Mouse (Mus musculus) brown adipose tissue, adult 24 weeks (tissue): ENCODE measurements around the gene Rnf207. TPM values are rescaled to one million over a fixed set of nuclear protein-coding genes. Genes with fewer than 3 reads are reported as not detected.

ENCODE experiments used
- H3K27ac ChIP-seq: fragments of 200-500 bp; replicated peaks from 2 replicates; pipeline ENCODE4 v1.5.1; 2012; ENCODE audit warnings: low read depth, mild to moderate bottlenecking, low read length
- H3K4me1 ChIP-seq: fragments of 200-500 bp; 2 replicates; pipeline ENCODE4 v1.6.1; 2012; ENCODE audit warnings: low read length, mixed read lengths; ENCODE audit not compliant: control insufficient read depth, insufficient read depth, insufficient read length
- H3K4me3 ChIP-seq: fragments of 200-500 bp; 2 replicates; pipeline ENCODE4 v1.5.1; 2012; ENCODE audit warnings: low read depth, mild to moderate bottlenecking, low read length, moderate library complexity; ENCODE audit not compliant: insufficient read depth
- polyA plus RNA-seq: library from polyadenylated mRNA; stranded (reverse); fragments of >200 nt; gene quantifications from 2 replicates; pipeline ENCODE4 v1.2.4, GENCODE M21; 2012; ENCODE audit not compliant: missing spikeins, insufficient read depth, insufficient read length

Gene Rnf207
- polyA plus RNA-seq, 1 experiment: not detected

DNA sequence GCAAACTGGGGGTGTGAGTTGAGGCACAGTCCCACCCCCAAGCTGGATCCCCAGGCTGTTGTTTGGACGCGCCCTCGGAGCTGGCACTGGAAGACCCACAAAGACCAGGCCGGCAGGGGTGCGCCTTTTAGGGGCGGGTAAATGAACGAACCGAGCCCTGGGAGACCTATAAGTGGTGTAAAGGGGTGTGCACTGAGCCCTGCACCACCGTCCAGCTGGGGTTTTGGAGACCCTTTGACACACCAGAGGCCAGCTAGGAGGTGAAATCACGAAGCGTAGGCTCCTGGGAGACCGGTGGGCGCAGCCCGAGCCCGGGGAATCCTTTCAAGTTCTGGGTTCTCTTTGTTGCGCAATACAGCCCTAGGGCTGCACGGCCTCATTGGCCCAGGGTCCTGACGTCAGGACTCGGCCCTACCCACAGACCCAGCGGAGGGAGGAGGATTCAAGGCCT lies 44.1 kb downstream of the Rnf207 start:
- no peaks in the 10 kb centered on the region for H3K4me1 ChIP-seq
- H3K27ac ChIP-seq: no peak overlapping the region
- H3K4me3 ChIP-seq: peak overlapping the region; percentile 51

DNA sequence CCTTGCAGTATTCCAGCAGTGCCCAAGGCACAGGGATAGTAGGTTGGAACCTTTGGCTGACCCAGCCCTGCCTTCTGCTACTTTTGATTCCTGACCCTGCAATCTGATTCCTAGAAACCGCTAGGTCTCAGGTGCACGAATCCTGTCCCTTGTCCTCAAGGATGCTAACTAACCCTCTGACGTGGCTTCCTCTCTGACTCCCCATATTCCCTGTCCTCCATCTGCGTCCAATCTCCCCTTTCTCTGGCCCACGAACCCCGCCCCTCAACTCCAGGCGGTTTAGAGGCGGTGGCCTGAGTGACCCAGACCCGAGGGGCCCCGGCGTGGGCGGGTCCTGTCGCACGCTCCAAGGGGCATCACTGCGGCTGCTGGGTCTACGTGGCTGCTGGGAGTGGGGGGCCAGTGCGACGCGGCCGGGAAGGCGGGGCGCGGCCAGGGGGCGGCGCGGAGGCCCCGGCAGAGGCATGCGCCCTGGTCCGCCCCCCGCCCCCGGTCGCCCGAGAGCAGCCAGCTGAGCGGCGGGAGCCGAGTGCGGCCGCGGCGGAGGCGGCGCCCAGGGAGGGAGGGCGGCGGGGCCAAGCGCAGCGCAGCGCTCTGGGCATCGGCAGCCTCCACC lies 45.1 kb downstream of the Rnf207 start, which contains the start of gene Gpr153:
TSS of gene Gpr153 (plus strand) at position 612 of the 616 bp plus-strand sequence.
- H3K4me1 ChIP-seq: no peaks in the 10 kb centered on the region
- peak within 1 kb of the TSS; percentile 51 for H3K4me3 ChIP-seq
- H3K27ac ChIP-seq: peak within 1 kb of the TSS; percentile 26

DNA sequence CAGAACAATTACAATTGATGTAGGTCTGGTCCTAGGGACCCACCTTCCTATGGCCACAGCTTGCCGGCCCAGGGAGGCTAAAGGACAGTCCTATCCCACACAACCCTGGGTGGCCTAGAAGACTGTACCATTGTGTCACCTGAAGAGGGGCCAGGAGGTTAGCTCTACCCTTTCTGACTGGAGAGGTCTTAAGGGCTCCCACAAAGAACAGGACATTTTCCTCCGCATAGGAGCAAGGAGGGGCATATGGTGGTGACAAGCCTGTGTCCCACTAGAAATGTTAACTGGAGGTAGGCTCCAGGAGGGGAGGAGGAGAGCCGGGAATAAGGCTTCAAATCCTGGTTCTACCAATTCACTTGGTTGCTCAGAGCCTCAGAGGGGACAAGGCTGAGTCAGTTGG lies 45.6 kb downstream of the Rnf207 start:
- Histone ChIP-seq H3K4me1 (no peaks in the 10 kb centered on the region), H3K27ac (peak overlapping the region; percentile 26), H3K4me3 (no peak overlapping the region)

DNA sequence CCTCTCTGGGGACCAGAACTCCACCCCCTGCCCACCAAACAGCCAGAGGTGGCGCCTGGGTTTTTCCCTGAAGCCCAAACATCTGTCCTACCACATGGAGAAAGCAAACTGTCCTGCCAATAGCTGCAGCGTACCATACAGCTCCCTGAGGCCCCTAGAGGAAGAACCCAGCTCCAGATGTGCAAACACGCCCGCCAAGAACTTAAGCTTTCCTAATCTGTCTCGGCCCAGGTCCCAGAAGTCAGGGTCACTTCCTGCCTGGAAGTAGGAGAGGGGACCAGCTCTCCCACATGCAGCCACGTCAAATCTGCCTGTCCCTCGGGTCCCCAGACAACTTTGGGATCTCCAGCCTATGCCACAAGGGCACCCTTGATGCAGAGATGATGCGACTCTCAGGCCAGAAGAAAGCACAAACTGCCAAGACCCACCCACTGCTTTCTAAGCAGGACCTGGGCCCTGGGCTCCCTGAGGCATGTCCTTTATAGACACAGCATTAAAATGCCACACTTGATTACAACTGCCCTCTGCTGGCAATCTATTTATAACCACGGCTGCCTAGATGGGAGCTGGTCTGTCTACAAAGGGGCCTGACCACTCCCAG lies 46.2 kb downstream of the Rnf207 start:
- peaks cover 2% of the 10 kb centered on the region; the same call in 1 of the 2 replicates for H3K4me1 ChIP-seq
- H3K4me3 ChIP-seq: no peak overlapping the region
- H3K27ac ChIP-seq: peak overlapping the region; percentile 26

DNA sequence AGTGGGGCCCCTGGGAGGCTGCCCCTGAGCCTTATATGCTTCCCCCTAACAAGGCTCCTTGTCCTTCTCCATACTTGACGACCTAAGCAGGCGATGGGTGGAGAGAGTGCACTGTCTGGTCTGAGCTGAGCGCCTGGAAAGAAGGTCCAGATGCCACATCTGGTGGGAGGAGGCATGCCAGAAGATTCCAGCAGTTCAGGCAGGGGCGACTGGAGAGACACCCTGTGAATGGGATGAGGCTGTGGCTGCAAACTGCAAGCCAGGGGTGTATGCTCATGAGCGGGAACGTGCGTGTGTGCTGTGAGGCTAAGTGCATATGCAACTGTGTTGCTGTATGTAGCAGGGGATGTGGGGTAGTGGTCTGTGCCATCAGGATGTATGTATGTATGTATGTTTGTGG lies 46.8 kb downstream of the Rnf207 start:
- peaks cover 5% of the 10 kb centered on the region; the same call in 1 of the 2 replicates for H3K4me1 ChIP-seq
- H3K27ac ChIP-seq: no peak overlapping the region
- H3K4me3 ChIP-seq: no peak overlapping the region

- Histone ChIP-seq H3K27ac (no peak overlapping the region), H3K4me1 (peaks cover 5% of the 10 kb centered on the region; the same call in 1 of the 2 replicates), H3K4me3 (no peak overlapping the region)
Measured at GRCm38 (mm10) chr4:152271334-152271733, 47.5 kb downstream of the Rnf207 start.

DNA sequence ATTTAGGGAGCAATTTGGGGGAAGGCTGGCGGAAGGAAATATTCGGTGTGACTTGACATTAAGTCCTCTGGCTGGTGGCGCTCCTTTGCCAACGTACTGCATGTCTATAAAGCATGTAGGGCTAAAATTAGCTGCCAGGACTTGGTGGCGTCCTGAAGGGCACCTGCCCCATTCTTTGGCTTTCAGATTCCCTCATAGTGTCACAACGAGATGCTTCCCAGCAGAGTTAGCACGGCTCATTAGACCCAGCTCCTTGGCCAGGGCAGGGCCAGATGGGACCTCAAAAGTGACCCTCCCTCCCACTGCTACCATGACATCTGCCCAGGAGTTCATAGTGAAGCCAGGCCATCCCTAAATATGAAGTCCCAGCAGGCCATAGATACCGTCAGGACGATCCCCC lies 48.2 kb downstream of the Rnf207 start:
- Histone ChIP-seq H3K4me1 (peaks cover 5% of the 10 kb centered on the region; the same call in 1 of the 2 replicates), H3K27ac (no peak overlapping the region), H3K4me3 (no peak overlapping the region)

GRCm38 (mm10) chr4:152269967-152270366 lies 48.8 kb downstream of the Rnf207 start:
- peaks cover 5% of the 10 kb centered on the region; the same call in 1 of the 2 replicates for H3K4me1 ChIP-seq
- no peak overlapping the region for H3K27ac ChIP-seq

DNA sequence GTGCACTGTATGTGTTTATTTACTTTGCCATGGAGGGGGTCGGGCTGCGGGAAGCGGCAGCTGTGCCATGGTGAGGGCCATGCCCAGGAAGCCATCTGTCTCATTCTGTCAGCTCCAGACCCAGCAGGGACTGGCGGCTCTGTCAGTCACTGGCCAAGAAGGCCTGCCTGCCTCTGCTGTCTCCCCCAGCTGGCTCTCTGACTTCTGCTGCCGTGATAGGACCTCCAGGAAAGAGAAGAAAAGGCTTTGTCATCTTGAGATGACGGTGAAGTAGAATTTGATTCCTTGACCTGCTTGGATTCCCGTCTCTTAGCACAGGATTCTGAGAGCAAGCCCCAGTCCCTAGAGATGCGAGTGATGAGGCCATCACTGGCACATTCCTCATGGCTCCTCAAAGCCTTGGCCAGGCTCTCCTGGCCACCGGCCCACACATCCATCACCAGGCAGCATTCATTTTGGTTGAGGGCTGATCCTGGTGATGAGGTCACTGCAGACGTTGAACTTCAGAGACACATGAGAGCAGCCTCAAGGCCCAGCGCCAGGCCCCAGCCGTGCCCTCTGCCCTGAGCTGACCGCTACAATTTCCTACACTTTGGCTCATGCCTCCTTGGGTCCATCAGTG lies 50.9 kb downstream of the Rnf207 start:
- Histone ChIP-seq H3K27ac (no peak overlapping the region), H3K4me1 (peaks cover 5% of the 10 kb centered on the region; the same call in 1 of the 2 replicates), H3K4me3 (no peak overlapping the region)

More at GRCm38 (mm10) chr4:152269967-152270366, 48.8 kb downstream of the Rnf207 start:
- H3K4me3 ChIP-seq: no peak overlapping the region

- Histone ChIP-seq H3K27ac (no peak overlapping the region), H3K4me3 (no peak overlapping the region), H3K4me1 (peaks cover 5% of the 10 kb centered on the region; the same call in 1 of the 2 replicates)
Measured at GRCm38 (mm10) chr4:152266236-152266895, 52.4 kb downstream of the Rnf207 start.

DNA sequence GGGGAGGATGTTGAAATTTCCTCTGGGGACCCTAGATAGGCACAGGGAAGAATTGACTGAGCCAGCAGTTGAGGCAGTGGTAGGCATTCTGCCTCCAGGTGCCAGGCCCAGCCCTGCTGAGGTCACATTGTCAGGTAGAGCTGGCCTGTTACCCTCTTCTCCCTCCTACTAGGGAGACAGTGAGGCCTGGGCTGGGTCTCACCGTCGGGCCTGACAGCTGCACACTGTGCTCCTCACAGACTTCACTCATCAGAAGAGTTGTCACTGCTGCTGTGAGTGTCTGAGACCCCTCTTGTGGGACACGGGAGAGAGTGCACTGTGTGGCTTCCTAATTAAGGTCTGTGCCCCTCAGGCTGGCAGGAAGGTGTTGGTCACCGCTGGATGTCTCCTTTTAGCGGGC lies 53.0 kb downstream of the Rnf207 start:
- Histone ChIP-seq H3K4me3 (no peak overlapping the region), H3K4me1 (peaks cover 5% of the 10 kb centered on the region; the same call in 1 of the 2 replicates), H3K27ac (no peak overlapping the region)

DNA sequence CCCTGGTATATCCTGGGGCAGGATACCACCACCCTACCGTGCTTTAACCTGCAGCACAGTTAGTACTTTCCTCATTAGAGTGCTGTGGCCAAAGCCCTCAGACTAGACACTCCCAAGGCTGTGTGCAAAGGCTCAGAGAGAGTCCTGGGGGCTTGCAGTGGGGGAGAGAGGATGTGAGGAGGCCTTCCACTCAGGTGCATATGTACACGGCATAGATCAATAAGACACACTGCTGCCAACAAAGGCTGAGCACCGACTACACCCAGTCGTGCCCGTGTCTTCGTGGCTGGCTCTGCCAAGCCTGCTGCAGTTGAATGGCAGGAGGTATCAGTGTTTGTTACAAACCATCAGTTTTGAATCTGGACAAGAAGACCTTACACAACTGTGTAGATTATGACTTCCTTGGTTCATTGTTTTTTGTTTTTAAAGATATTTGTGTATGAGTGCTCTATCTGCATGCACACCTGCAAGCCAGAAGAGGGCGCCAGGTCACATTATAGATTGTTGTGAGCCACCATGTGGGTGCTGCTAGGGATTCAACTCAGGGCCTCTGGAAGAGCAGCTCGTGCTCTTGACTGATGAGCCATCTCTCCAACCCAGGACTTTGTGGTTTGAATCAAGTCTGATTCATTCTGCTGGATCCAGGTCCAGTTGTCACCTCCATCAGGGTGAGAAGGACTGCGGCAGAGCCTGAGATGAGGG lies 53.8 kb downstream of the Rnf207 start:
- H3K4me3 ChIP-seq: no peak overlapping the region
- H3K4me1 ChIP-seq: peaks cover 5% of the 10 kb centered on the region; the same call in 1 of the 2 replicates
- H3K27ac ChIP-seq: no peak overlapping the region

DNA sequence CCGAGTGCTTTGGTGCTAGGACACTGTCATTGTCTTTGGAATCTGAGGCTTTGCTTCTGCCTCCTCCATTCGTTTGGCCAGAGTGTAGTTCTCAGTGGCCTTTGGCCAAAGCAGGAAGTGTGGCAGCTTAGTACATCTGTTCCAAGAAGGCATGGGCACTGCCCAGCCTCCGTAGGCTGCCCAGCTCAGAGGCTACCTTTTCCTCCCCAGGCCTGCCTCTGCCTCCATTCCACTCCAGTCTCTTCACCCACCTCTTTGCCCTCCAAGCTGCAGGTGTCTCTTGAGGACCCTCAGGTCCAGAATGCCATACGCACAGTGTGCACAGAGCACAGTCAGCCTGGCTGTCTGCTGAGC lies 54.6 kb downstream of the Rnf207 start:
- no peak overlapping the region for H3K4me3 ChIP-seq
- peaks cover 5% of the 10 kb centered on the region; the same call in 1 of the 2 replicates for H3K4me1 ChIP-seq
- no peak overlapping the region for H3K27ac ChIP-seq

DNA sequence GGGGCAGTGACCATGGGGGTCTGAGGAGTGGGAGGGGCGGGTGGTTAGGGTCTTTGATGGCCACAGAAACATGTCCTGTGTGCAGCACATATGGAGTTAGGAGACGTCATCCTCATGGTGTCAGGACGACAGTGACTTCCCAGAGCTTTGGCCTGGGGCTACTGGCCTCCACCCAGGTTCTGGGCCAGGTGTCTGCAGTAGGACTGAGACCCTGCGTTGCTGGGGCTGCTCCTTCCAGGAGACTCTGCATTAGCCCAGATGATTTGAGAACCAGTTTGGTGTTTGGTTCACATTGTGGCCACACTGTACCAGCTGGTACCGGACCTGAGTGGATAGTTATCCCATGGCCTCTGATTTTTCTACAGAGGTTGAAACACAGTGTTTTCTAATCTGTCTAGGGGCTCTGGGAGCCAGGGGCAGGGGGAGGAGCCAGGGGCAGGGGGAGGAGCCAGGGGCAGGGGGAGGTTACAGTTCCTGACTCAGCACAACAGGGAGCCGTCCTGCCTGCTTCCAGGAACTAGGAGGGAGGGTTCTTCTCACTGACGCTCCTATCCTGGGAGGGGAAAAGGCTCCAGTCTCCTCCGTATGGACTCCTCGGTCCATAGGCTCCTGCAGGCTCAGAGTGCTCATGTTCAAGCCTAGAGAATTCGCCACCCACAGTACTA lies 55.1 kb downstream of the Rnf207 start:
- Histone ChIP-seq H3K27ac (no peak overlapping the region), H3K4me1 (peaks cover 5% of the 10 kb centered on the region; the same call in 1 of the 2 replicates), H3K4me3 (no peak overlapping the region)
